Mouse (Mus musculus): ENCODE measurements around the gene Olfr1369-ps1. TPM values are rescaled to one million over a fixed set of nuclear protein-coding genes. Genes with fewer than 3 reads are reported as not detected.

The Olfr1369-ps1 gene
- polyA plus RNA-seq, 1 experiment from 2014 or later: 0.05 TPM

DNA sequence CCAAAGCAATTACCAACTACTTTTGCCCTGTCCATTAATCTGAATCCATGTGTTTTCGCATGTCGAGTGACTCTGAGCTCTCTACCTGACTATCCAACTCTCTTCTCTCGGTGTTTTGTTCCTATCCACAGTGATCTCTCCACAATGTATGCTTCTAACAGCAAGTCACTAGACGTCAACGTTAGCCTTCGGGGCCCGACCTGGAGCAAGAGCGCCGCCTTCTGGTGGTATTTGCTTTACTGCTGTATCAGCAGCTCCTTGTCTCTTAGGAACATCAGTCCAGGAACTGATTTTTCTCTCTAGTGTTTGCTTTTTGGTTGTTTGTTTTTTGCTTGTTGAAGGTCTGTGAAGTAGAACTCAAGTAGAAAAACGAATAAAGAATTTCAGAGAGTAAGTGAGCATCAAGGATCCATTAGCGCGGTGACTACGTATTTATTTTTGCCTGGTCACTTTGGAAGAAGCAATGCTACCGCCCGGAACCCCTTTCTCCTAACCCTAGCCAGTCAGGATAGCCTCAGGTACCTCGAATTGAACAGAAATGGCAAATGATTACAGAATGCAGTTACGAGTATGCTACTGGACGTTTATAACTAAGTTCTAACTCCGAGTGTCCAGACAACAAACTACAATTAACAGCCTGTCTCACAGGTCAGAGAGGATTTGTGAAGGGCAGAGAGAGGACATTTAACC, 47.6 kb downstream of the Olfr1369-ps1 start:
- WGBS: under 1% methylated on average over 19 of the region's 19 CpGs
- Histone ChIP-seq H3K4me2 (peak overlapping the region; percentile 82), H3K4me3 (replicated peaks) (peak overlapping the region; percentile 79), H3K36me3 (no peaks in the 10 kb centered on the region), H3K9ac (peak overlapping the region; percentile 39), H3K9me3 (replicated peaks) (no peaks in the 10 kb centered on the region), H3K27ac (no peak overlapping the region), H3K4me1 (peaks cover 10% of the 10 kb centered on the region; the same call in 1 of the 2 replicates), H3K27me3 (0 out of 2 replicates have a peak, but pooled peaks cover 2% of the 10 kb centered on the region)
- ATAC-seq (replicated peaks; ENCODE audit: low FRiP score): peak; percentile 50; the same call in 1 of the 2 replicates

DNA sequence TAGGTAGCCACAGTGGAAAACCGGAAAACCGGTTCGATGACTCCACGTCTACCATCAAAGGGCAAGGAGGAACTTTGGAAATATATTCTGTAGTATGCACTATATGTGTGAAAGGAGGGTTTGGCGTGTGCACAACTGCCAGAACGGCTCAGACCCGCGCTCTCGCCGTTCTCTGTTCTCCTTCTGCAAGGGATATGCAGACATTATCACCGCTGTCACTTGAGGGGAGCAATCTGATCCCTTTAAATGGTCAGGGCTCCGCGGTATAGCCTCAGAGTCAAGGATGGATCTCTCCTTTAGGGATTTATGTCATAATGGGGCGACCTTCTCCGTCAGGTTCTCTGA, 48.2 kb downstream of the Olfr1369-ps1 start:
- H3K9me3 ChIP-seq (replicated peaks): no peaks in the 10 kb centered on the region
- WGBS: under 1% methylated on average over 15 of the region's 15 CpGs
- H3K27ac ChIP-seq: no peak overlapping the region
- peak overlapping the region; percentile 79 for H3K4me3 ChIP-seq (replicated peaks)
- peaks cover 10% of the 10 kb centered on the region; the same call in 1 of the 2 replicates for H3K4me1 ChIP-seq
- peak overlapping the region; percentile 39 for H3K9ac ChIP-seq
- H3K27me3 ChIP-seq: 0 out of 2 replicates have a peak, but pooled peaks cover 2% of the 10 kb centered on the region
- no peaks in the 10 kb centered on the region for H3K36me3 ChIP-seq
- ATAC-seq (replicated peaks; ENCODE audit: low FRiP score): no peak; the same call in 1 of the 2 replicates
- peak overlapping the region; percentile 82 for H3K4me2 ChIP-seq

DNA sequence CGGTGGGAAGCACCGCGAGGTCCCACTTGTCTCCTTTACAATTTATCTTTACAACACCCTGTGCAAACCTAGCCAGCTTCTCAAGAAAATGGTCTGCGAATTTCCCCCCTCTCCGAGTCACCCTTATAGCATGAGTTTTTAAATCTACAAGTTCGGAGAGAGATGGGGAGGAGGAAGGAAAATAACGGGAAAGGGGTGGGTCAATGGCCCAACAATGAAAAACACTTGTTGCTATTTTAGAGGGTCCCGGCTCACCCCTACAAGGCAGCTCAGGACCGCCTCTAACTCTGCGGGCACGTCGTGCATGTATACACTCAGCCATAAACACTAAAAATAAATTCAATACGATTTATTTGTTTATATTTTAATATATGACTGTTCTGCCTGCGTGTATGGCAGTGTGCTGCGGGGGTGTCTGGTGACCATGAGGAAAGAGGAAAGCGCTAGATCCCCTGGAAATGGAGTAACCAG, 48.8 kb downstream of the Olfr1369-ps1 start:
- peak; percentile 26 for ATAC-seq (replicated peaks; ENCODE audit: low FRiP score)
- H3K27ac ChIP-seq: no peak overlapping the region
- no peaks in the 10 kb centered on the region for H3K9me3 ChIP-seq (replicated peaks)
- H3K27me3 ChIP-seq: 0 out of 2 replicates have a peak, but pooled peaks cover 2% of the 10 kb centered on the region
- no peaks in the 10 kb centered on the region for H3K36me3 ChIP-seq
- WGBS: under 1% methylated on average over 16 of the region's 16 CpGs
- peak overlapping the region; percentile 39 for H3K9ac ChIP-seq
- H3K4me3 ChIP-seq (replicated peaks): peak overlapping the region; percentile 79
- peak overlapping the region; percentile 82 for H3K4me2 ChIP-seq
- H3K4me1 ChIP-seq: peaks cover 10% of the 10 kb centered on the region; the same call in 1 of the 2 replicates

DNA sequence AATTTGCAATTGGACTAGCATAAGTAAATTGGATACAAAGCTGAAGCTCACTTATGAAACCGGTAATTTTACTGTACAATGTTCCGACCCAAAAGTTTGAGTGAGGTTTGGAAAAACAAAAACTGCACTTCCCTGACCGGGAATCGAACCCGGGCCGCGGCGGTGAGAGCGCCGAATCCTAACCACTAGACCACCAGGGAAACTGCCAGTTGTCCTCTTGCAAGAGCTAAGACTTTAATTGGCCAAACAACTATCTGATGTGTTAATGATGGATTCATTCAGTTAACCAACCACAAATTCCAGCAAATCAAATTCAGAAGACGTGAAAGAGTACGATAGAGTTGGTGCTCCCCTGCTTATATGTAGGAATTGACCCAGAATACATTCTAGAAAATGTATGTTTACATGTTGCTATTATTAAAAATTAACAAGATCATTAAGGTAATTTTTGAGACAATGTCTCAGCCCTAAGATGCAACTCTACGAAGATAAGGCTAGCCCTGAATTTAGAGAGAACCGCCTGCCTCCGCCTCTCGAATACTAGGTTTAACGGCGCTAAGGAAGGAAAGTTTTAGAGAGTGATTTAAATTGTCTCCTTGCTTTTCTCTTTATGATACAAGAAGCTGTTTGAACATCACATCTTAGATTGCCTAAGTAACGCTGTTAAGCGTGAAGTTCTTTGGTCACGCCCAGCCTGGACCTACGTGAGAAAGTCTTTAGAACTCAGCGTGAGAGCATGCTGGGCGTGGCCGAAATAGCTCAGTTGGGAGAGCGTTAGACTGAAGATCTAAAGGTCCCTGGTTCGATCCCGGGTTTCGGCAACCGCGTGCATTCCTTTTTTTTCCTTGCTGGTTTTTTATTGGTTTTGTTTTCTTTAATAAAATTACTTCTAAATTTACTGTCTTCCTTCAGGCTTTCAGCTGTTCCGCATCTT, 49.6 kb downstream of the Olfr1369-ps1 start:
- H3K9me3 ChIP-seq (replicated peaks): no peaks in the 10 kb centered on the region
- WGBS: under 1% methylated on average over 32 of the region's 32 CpGs
- H3K4me1 ChIP-seq: peaks cover 10% of the 10 kb centered on the region; the same call in 1 of the 2 replicates
- H3K27ac ChIP-seq: no peak overlapping the region
- H3K9ac ChIP-seq: peak overlapping the region; percentile 45
- no peaks in the 10 kb centered on the region for H3K36me3 ChIP-seq
- H3K4me3 ChIP-seq (replicated peaks): peak overlapping the region; percentile 79
- peak; percentile 83 for ATAC-seq (replicated peaks; ENCODE audit: low FRiP score)
- H3K4me2 ChIP-seq: peak overlapping the region; percentile 82
- 0 out of 2 replicates have a peak, but pooled peaks cover 2% of the 10 kb centered on the region for H3K27me3 ChIP-seq

DNA sequence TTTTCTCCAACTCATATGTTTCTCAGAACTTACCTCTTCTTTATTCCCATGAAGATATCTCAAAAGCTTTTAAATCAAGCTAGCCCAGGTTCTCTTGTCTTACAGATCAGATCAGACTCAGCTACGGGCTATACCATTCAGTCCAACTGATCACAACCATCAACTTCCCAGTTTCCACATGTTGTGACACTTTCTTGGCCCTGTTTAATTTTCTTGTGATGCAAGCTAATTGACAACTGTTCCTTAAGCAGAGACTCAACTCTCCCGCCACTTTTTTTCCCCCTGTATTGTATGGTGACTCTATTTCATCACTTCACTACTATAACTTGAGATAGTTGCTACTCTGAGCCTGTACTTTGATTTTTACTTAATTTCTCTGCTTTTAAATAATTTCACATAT, 50.3 kb downstream of the Olfr1369-ps1 start:
- ATAC-seq (replicated peaks; ENCODE audit: low FRiP score): no peak
- WGBS: 40% methylated on average over 2 of the region's 2 CpGs

DNA sequence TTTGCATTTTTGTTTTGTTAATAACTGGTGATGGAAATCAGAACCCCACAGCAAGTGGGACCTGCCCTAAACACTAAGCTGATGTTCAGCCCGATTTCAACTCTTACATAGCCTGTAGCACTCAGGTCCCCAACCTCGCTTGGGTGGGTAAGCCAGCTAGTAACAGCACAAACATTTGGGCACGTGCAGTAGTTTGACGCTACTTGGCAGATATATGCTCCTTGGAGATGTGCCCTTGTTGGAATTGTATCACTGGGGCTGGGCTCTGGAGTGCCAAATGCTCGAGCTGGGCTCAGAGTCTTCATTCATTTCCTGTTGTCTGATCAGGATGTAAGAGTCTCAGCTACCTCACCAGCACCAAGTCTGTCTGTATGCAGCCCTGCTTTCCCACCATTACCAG, 51.3 kb downstream of the Olfr1369-ps1 start:
- Histone ChIP-seq H3K27ac (no peak overlapping the region), H3K4me3 (replicated peaks) (no peak overlapping the region), H3K9ac (no peak overlapping the region), H3K27me3 (0 out of 2 replicates have a peak, but pooled peaks cover 2% of the 10 kb centered on the region), H3K4me1 (peaks cover 10% of the 10 kb centered on the region; the same call in 1 of the 2 replicates), H3K9me3 (replicated peaks) (no peaks in the 10 kb centered on the region), H3K36me3 (no peaks in the 10 kb centered on the region), H3K4me2 (no peak overlapping the region)
- ATAC-seq (replicated peaks; ENCODE audit: low FRiP score): no peak
- 48% methylated on average over 5 of the region's 5 CpGs for WGBS

More for the DNA sequence above, 50.3 kb downstream of the Olfr1369-ps1 start:
- H3K36me3 ChIP-seq: no peaks in the 10 kb centered on the region
- peaks cover 10% of the 10 kb centered on the region; the same call in 1 of the 2 replicates for H3K4me1 ChIP-seq
- no peak overlapping the region for H3K9ac ChIP-seq
- 0 out of 2 replicates have a peak, but pooled peaks cover 2% of the 10 kb centered on the region for H3K27me3 ChIP-seq
- peak overlapping the region; percentile 79 for H3K4me3 ChIP-seq (replicated peaks)
- no peak overlapping the region for H3K27ac ChIP-seq
- H3K4me2 ChIP-seq: peak overlapping the region; percentile 82
- H3K9me3 ChIP-seq (replicated peaks): no peaks in the 10 kb centered on the region

DNA sequence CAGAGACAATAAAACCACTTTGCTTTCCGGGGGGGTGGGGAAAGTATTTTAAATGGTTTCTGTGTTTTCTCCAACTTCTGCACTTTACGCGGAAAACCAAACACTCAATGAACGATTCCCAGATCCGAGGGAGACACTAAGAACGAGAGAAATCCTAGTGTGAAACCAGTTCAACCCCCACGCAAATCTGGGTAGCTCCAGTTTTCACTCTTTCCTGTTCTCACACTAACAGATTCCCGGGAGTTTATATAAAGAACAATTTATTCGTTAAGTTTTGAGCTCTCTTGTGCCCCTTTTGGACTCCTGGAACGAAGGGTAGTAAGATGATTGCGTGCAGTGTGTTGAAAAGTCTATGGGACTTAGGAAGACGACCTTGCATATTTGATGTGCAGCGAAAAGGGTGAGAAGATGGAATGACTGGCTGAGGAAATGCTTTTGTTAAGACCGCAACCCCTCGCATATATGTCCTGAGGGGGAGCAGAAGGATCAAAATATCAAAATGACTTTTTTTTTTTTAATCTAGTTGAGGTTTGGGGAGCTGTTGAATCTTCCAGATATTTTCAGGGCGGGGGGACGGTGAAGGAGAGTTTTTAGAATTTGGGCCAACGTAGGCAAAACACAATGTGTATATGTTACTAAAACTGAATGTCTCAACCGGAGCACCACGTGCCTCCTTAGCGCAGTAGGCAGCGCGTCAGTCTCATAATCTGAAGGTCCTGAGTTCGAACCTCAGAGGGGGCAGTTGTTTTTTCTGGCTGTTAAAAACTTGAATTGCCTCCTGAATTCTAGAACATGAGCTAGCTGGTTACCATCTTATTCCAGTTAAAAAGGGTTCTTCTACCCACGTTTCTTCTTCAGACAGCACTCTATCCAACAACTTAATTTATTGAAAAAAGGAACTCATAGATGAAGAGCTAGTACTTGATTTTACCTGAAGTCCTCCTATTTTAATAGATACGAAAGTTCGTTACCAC, 55.9 kb downstream of the Olfr1369-ps1 start:
- peak; percentile 43; the same call in 1 of the 2 replicates for ATAC-seq (replicated peaks; ENCODE audit: low FRiP score)
- peak overlapping the region; percentile 92 for H3K4me2 ChIP-seq
- peaks cover 12% of the 10 kb centered on the region for H3K4me1 ChIP-seq
- WGBS: under 1% methylated on average over 27 of the region's 27 CpGs
- H3K27ac ChIP-seq: 0 out of 2 replicates have a peak overlapping the region, but pooled peaks have one; percentile 34
- H3K36me3 ChIP-seq: no peaks in the 10 kb centered on the region
- H3K27me3 ChIP-seq: 0 out of 2 replicates have a peak, but pooled peaks cover 2% of the 10 kb centered on the region
- peak overlapping the region; percentile 39 for H3K9ac ChIP-seq
- peak overlapping the region; percentile 63 for H3K4me3 ChIP-seq (replicated peaks)
- H3K9me3 ChIP-seq (replicated peaks): no peaks in the 10 kb centered on the region

DNA sequence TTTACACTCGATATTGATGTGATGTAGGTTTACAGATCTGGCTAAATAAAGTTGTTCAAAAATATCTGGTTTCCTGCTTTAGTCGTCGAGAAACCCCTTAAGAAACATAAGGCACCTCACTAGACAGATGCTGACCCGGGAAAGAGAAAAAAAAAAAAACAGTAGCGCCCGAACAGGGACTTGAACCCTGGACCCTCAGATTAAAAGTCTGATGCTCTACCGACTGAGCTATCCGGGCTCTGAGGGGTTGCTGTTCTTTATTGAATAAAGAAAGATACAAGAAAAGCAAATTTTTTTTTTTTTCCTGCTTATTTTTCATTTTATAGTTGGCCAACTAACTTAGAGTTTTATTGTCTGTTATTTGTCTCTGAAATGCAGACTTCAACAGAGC, 56.6 kb downstream of the Olfr1369-ps1 start:
- no peaks in the 10 kb centered on the region for H3K9me3 ChIP-seq (replicated peaks)
- H3K4me2 ChIP-seq: peak overlapping the region; percentile 92
- peak overlapping the region; percentile 63 for H3K4me3 ChIP-seq (replicated peaks)
- WGBS: under 1% methylated on average over 8 of the region's 8 CpGs
- no peak for ATAC-seq (replicated peaks; ENCODE audit: low FRiP score)
- no peaks in the 10 kb centered on the region for H3K36me3 ChIP-seq
- H3K27me3 ChIP-seq: 0 out of 2 replicates have a peak, but pooled peaks cover 2% of the 10 kb centered on the region
- peak overlapping the region; percentile 40; the same call in 1 of the 2 replicates for H3K9ac ChIP-seq
- peaks cover 17% of the 10 kb centered on the region for H3K4me1 ChIP-seq
- H3K27ac ChIP-seq: no peak overlapping the region

DNA sequence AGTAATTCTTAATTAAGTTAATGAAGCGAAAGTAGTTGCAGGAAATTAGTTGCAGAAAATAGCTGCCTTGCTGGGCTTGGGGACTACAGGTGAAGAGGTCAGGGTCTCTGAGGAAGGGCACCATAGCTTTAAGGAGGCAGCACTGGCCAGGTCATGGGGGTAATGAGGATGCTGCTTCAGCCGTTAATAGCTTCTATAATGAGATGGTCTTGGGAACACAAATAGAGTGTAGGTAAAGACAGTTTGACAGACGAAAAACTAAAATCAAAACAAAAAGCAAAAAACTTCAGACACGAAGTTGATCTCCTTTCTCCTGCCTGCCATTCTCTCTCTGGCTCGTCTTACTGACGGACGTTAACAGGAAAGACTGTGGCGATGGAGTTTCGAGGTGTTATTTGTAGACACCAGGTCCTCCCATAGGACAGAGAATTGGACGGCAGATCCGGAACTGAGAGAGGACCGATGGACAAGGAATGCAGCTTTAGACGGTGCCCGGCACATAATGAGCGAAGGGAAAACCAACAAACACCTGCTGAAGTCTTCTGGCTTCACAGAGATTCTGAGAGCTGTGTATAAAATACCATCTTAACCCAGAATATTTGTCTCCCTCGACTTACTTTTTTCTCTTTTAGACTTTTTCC, 57.2 kb downstream of the Olfr1369-ps1 start:
- 0 out of 2 replicates have a peak, but pooled peaks cover under 1% of the 10 kb centered on the region for H3K27me3 ChIP-seq
- H3K27ac ChIP-seq: peak overlapping the region; percentile 33; the same call in 1 of the 2 replicates
- peak overlapping the region; percentile 92 for H3K4me2 ChIP-seq
- H3K4me3 ChIP-seq (replicated peaks): peak overlapping the region; percentile 63
- H3K9me3 ChIP-seq (replicated peaks): no peaks in the 10 kb centered on the region
- ATAC-seq (replicated peaks; ENCODE audit: low FRiP score): no peak
- peak overlapping the region; percentile 40 for H3K9ac ChIP-seq
- H3K4me1 ChIP-seq: peaks cover 20% of the 10 kb centered on the region
- H3K36me3 ChIP-seq: no peaks in the 10 kb centered on the region
- under 1% methylated on average over 16 of the region's 16 CpGs for WGBS

Data from kidney, embryonic 15.5 days (tissue).